Mouse (Mus musculus) telencephalon, adult 2 months (tissue): ENCODE measurements at regions not wholly inside any gene's neighbourhood (a gene's known extent, or its start where the extent isn't known, plus 50 kb on each side); places are given as distances from the start of the nearest gene placed in this dataset.

Experiments
- DNase-seq: peaks from one replicate; pipeline ENCODE4 v3.0.0-alpha.2; 2011; ENCODE audit warnings: low read depth, low spot score

GRCm38 (mm10) chr3:62985033-62985432, 256.3 kb upstream of the Mme start:
- no peak for DNase-seq

- DNase-seq = no peak
Observed at GRCm38 (mm10) chr3:62976906-62977305, 264.4 kb upstream of the Mme start.

GRCm38 (mm10) chr3:62963244-62963643, 278.1 kb upstream of the Mme start:
- no peak for DNase-seq

GRCm38 (mm10) chr3:62962608-62963007, 278.7 kb upstream of the Mme start:
- DNase-seq = no peak

GRCm38 (mm10) chr3:62945356-62945755, 296.0 kb upstream of the Mme start:
- no peak for DNase-seq

- DNase-seq = no peak
Observed at GRCm38 (mm10) chr3:62938601-62939000, 302.7 kb upstream of the Mme start.

- peak; percentile 33 for DNase-seq
Observed at GRCm38 (mm10) chr3:62924441-62924840, 316.9 kb upstream of the Mme start.

- no peak for DNase-seq
Observed at GRCm38 (mm10) chr3:62916899-62917298, 312.0 kb upstream of the Gpr149 start.

- no peak for DNase-seq
Observed at GRCm38 (mm10) chr3:62885104-62885503, 280.2 kb upstream of the Gpr149 start.

GRCm38 (mm10) chr3:62882310-62883073, 277.6 kb upstream of the Gpr149 start:
- DNase-seq = no peak

- DNase-seq = peak; percentile 6
Observed at GRCm38 (mm10) chr3:62860731-62861130, 255.8 kb upstream of the Gpr149 start.

- no peak for DNase-seq
Observed at GRCm38 (mm10) chr3:62835695-62836476, 230.9 kb upstream of the Gpr149 start.

- DNase-seq = no peak
Observed at GRCm38 (mm10) chr3:62823892-62824291, 219.0 kb upstream of the Gpr149 start.

GRCm38 (mm10) chr3:62801044-62801443, 196.1 kb upstream of the Gpr149 start:
- DNase-seq = no peak

- DNase-seq = no peak
Observed at GRCm38 (mm10) chr3:62786233-62786632, 181.3 kb upstream of the Gpr149 start.
